Mouse (Mus musculus): ENCODE data around the gene Timm9. TPM values are rescaled to one million over a fixed set of nuclear protein-coding genes. Genes with fewer than 3 reads are reported as not detected.

Gene Timm9
- polyA plus RNA-seq (2016; fragmentation: Nextera tagmentation; extraction: Ambion mirVana), result 76.3 and 77.8 TPM in 2 replicates

- peak; percentile 88 for ATAC-seq (ENCODE audit: insufficient number of reproducible peaks, insufficient read depth, low FRiP score, low TSS enrichment, low read depth)
- WGBS, result under 1% methylated on average over 52 of the region's 52 CpGs
- H3K4me1 ChIP-seq (replicated peaks), result peaks cover 26% of the 10 kb centered on the region
Measured at GRCm38 (mm10) chr12:71136130-71136973, at the start of gene Timm9, which contains the start of gene 2700049A03Rik. Timm9 (minus strand) TSS chr12:71136684. 2700049A03Rik (plus strand) TSS chr12:71136848.

GRCm38 (mm10) chr12:71184396-71184795 lies 47.9 kb upstream of the Timm9 start:
- H3K9me3 ChIP-seq, result no peaks in the 10 kb centered on the region

More at GRCm38 (mm10) chr12:71136130-71136973, at the start of gene Timm9, which contains the start of gene 2700049A03Rik:
- H3K27ac ChIP-seq, result peak within 1 kb of the TSS; percentile 78
- H3K4me2 ChIP-seq, result peak within 1 kb of the TSS; percentile 92
- peaks cover 33% of the 10 kb centered on the region for H3K36me3 ChIP-seq
- H3K9me3 ChIP-seq, result no peaks in the 10 kb centered on the region
- no peaks in the 10 kb centered on the region for H3K27me3 ChIP-seq
- peak within 1 kb of the TSS; percentile 93 for H3K4me3 ChIP-seq (replicated peaks)
- H3K9ac ChIP-seq (replicated peaks), result peak within 1 kb of the TSS; percentile 88

GRCm38 (mm10) chr12:71183736-71184135 lies 47.3 kb upstream of the Timm9 start:
- no peak overlapping the region for H3K9ac ChIP-seq (replicated peaks)
- 94% methylated on average over 3 of the region's 3 CpGs for WGBS
- no peak overlapping the region for H3K27ac ChIP-seq
- ATAC-seq (ENCODE audit: insufficient number of reproducible peaks, insufficient read depth, low FRiP score, low TSS enrichment, low read depth), result no peak
- H3K4me1 ChIP-seq (replicated peaks), result no peaks in the 10 kb centered on the region
- H3K9me3 ChIP-seq, result no peaks in the 10 kb centered on the region
- peaks cover 80% of the 10 kb centered on the region for H3K36me3 ChIP-seq
- H3K27me3 ChIP-seq, result no peaks in the 10 kb centered on the region
- no peak overlapping the region for H3K4me2 ChIP-seq
- no peak overlapping the region for H3K4me3 ChIP-seq (replicated peaks)

More at GRCm38 (mm10) chr12:71184396-71184795, 47.9 kb upstream of the Timm9 start:
- no peak overlapping the region for H3K4me2 ChIP-seq
- H3K27me3 ChIP-seq, result no peaks in the 10 kb centered on the region
- 94% methylated on average over 4 of the region's 4 CpGs for WGBS
- no peak overlapping the region for H3K9ac ChIP-seq (replicated peaks)
- H3K27ac ChIP-seq, result no peak overlapping the region
- no peak for ATAC-seq (ENCODE audit: insufficient number of reproducible peaks, insufficient read depth, low FRiP score, low TSS enrichment, low read depth)
- H3K4me1 ChIP-seq (replicated peaks), result no peaks in the 10 kb centered on the region
- peaks cover 79% of the 10 kb centered on the region for H3K36me3 ChIP-seq
- H3K4me3 ChIP-seq (replicated peaks), result no peak overlapping the region

- peaks cover 74% of the 10 kb centered on the region for H3K36me3 ChIP-seq
- H3K9me3 ChIP-seq, result no peaks in the 10 kb centered on the region
- 92% methylated on average over 1 of the region's 1 CpGs for WGBS
Measured at GRCm38 (mm10) chr12:71169911-71170310, 33.4 kb upstream of the Timm9 start.

GRCm38 (mm10) chr12:71164410-71164809 lies 27.9 kb upstream of the Timm9 start:
- 94% methylated on average over 9 of the region's 9 CpGs for WGBS
- no peaks in the 10 kb centered on the region for H3K4me1 ChIP-seq (replicated peaks)
- no peaks in the 10 kb centered on the region for H3K9me3 ChIP-seq
- H3K27me3 ChIP-seq, result no peaks in the 10 kb centered on the region
- peaks cover 82% of the 10 kb centered on the region for H3K36me3 ChIP-seq
- H3K27ac ChIP-seq, result no peak overlapping the region
- H3K9ac ChIP-seq (replicated peaks), result no peak overlapping the region
- no peak overlapping the region for H3K4me3 ChIP-seq (replicated peaks)
- no peak overlapping the region for H3K4me2 ChIP-seq
- ATAC-seq (ENCODE audit: insufficient number of reproducible peaks, insufficient read depth, low FRiP score, low TSS enrichment, low read depth), result no peak

More at GRCm38 (mm10) chr12:71169911-71170310, 33.4 kb upstream of the Timm9 start:
- H3K4me2 ChIP-seq, result no peak overlapping the region
- no peaks in the 10 kb centered on the region for H3K27me3 ChIP-seq
- H3K27ac ChIP-seq, result no peak overlapping the region
- H3K4me3 ChIP-seq (replicated peaks), result no peak overlapping the region
- H3K4me1 ChIP-seq (replicated peaks), result no peaks in the 10 kb centered on the region
- no peak overlapping the region for H3K9ac ChIP-seq (replicated peaks)
- no peak for ATAC-seq (ENCODE audit: insufficient number of reproducible peaks, insufficient read depth, low FRiP score, low TSS enrichment, low read depth)

- ATAC-seq (ENCODE audit: insufficient number of reproducible peaks, insufficient read depth, low FRiP score, low TSS enrichment, low read depth), result no peak
- H3K4me3 ChIP-seq (replicated peaks), result no peak overlapping the region
- no peaks in the 10 kb centered on the region for H3K27me3 ChIP-seq
- peaks cover 85% of the 10 kb centered on the region for H3K36me3 ChIP-seq
- no peak overlapping the region for H3K27ac ChIP-seq
- no peaks in the 10 kb centered on the region for H3K9me3 ChIP-seq
- H3K9ac ChIP-seq (replicated peaks), result no peak overlapping the region
- no peaks in the 10 kb centered on the region for H3K4me1 ChIP-seq (replicated peaks)
- 88% methylated on average over 6 of the region's 6 CpGs for WGBS
- no peak overlapping the region for H3K4me2 ChIP-seq
Measured at GRCm38 (mm10) chr12:71157974-71158373, 21.5 kb upstream of the Timm9 start.

- no peak overlapping the region for H3K9ac ChIP-seq (replicated peaks)
- H3K27me3 ChIP-seq, result no peaks in the 10 kb centered on the region
- no peaks in the 10 kb centered on the region for H3K4me1 ChIP-seq (replicated peaks)
- peaks cover 77% of the 10 kb centered on the region for H3K36me3 ChIP-seq
- no peak overlapping the region for H3K4me3 ChIP-seq (replicated peaks)
- 97% methylated on average over 6 of the region's 6 CpGs for WGBS
- H3K4me2 ChIP-seq, result no peak overlapping the region
- ATAC-seq (ENCODE audit: insufficient number of reproducible peaks, insufficient read depth, low FRiP score, low TSS enrichment, low read depth), result no peak
- no peaks in the 10 kb centered on the region for H3K9me3 ChIP-seq
- H3K27ac ChIP-seq, result no peak overlapping the region
Measured at GRCm38 (mm10) chr12:71154979-71155378, 18.5 kb upstream of the Timm9 start.

GRCm38 (mm10) chr12:71150167-71150566 lies 13.7 kb upstream of the Timm9 start:
- H3K9me3 ChIP-seq, result no peaks in the 10 kb centered on the region
- no peak overlapping the region for H3K4me3 ChIP-seq (replicated peaks)
- H3K4me1 ChIP-seq (replicated peaks), result no peaks in the 10 kb centered on the region
- H3K4me2 ChIP-seq, result no peak overlapping the region
- no peaks in the 10 kb centered on the region for H3K27me3 ChIP-seq
- WGBS, result 93% methylated on average over 8 of the region's 8 CpGs
- H3K9ac ChIP-seq (replicated peaks), result no peak overlapping the region
- peaks cover 79% of the 10 kb centered on the region for H3K36me3 ChIP-seq
- no peak for ATAC-seq (ENCODE audit: insufficient number of reproducible peaks, insufficient read depth, low FRiP score, low TSS enrichment, low read depth)
- no peak overlapping the region for H3K27ac ChIP-seq

GRCm38 (mm10) chr12:71149456-71149855 lies 13.0 kb upstream of the Timm9 start:
- H3K4me2 ChIP-seq, result no peak overlapping the region
- H3K9me3 ChIP-seq, result no peaks in the 10 kb centered on the region
- no peaks in the 10 kb centered on the region for H3K27me3 ChIP-seq
- no peaks in the 10 kb centered on the region for H3K4me1 ChIP-seq (replicated peaks)
- H3K4me3 ChIP-seq (replicated peaks), result no peak overlapping the region
- H3K9ac ChIP-seq (replicated peaks), result no peak overlapping the region
- H3K36me3 ChIP-seq, result peaks cover 79% of the 10 kb centered on the region
- WGBS, result 89% methylated on average over 6 of the region's 6 CpGs
- ATAC-seq (ENCODE audit: insufficient number of reproducible peaks, insufficient read depth, low FRiP score, low TSS enrichment, low read depth), result no peak
- no peak overlapping the region for H3K27ac ChIP-seq

- H3K9ac ChIP-seq (replicated peaks), result no peak overlapping the region
- no peak overlapping the region for H3K27ac ChIP-seq
- no peaks in the 10 kb centered on the region for H3K27me3 ChIP-seq
- ATAC-seq (ENCODE audit: insufficient number of reproducible peaks, insufficient read depth, low FRiP score, low TSS enrichment, low read depth), result no peak
- no peak overlapping the region for H3K4me2 ChIP-seq
- H3K9me3 ChIP-seq, result no peaks in the 10 kb centered on the region
- H3K36me3 ChIP-seq, result peaks cover 79% of the 10 kb centered on the region
- 95% methylated on average over 9 of the region's 9 CpGs for WGBS
- H3K4me1 ChIP-seq (replicated peaks), result no peaks in the 10 kb centered on the region
- no peak overlapping the region for H3K4me3 ChIP-seq (replicated peaks)
Measured at GRCm38 (mm10) chr12:71148801-71149200, 12.3 kb upstream of the Timm9 start.

- Histone ChIP-seq H3K4me1 (replicated peaks) (no peaks in the 10 kb centered on the region), H3K4me2 (no peak overlapping the region), H3K36me3 (peaks cover 79% of the 10 kb centered on the region), H3K4me3 (replicated peaks) (no peak overlapping the region), H3K9ac (replicated peaks) (no peak overlapping the region), H3K27ac (no peak overlapping the region), H3K9me3 (no peaks in the 10 kb centered on the region), H3K27me3 (no peaks in the 10 kb centered on the region)
- no peak for ATAC-seq (ENCODE audit: insufficient number of reproducible peaks, insufficient read depth, low FRiP score, low TSS enrichment, low read depth)
- 84% methylated on average over 3 of the region's 3 CpGs for WGBS
Measured at GRCm38 (mm10) chr12:71147641-71148040, 11.2 kb upstream of the Timm9 start.
